Mouse (Mus musculus): ENCODE measurements around the gene Pfn1.

The Pfn1 gene

GRCm38 (mm10) chr11:70654198-70654922 is at the start of gene Pfn1:
TSS of gene Pfn1 (minus strand) at chr11:70654644.
- peak; percentile 64 for DNase-seq

- no peak for DNase-seq
Observed at GRCm38 (mm10) chr11:70702781-70703180, 48.3 kb upstream of the Pfn1 start.

- no peak for DNase-seq
Observed at GRCm38 (mm10) chr11:70701984-70702733, 47.7 kb upstream of the Pfn1 start.

GRCm38 (mm10) chr11:70701221-70701955 is 46.9 kb upstream of the Pfn1 start:
- no peak for DNase-seq

- peak; percentile 85 for DNase-seq
Observed at GRCm38 (mm10) chr11:70700613-70701012, 46.2 kb upstream of the Pfn1 start.

GRCm38 (mm10) chr11:70699722-70700556 is 45.5 kb upstream of the Pfn1 start, which contains the start of the genes Inca1 and Kif1c:
TSS of gene Inca1 (minus strand) at chr11:70700155.
TSS of gene Kif1c (plus strand) at chr11:70700548.
- DNase-seq = peak; percentile 94

GRCm38 (mm10) chr11:70699051-70699450 is 44.6 kb upstream of the Pfn1 start:
- no peak for DNase-seq

GRCm38 (mm10) chr11:70697376-70697775 is 42.9 kb upstream of the Pfn1 start:
- DNase-seq = no peak

GRCm38 (mm10) chr11:70693504-70693903 is 39.1 kb upstream of the Pfn1 start:
- no peak for DNase-seq

GRCm38 (mm10) chr11:70689578-70689977 is 35.1 kb upstream of the Pfn1 start:
- DNase-seq = peak; percentile 58

- DNase-seq = no peak
Observed at GRCm38 (mm10) chr11:70688372-70688771, 33.9 kb upstream of the Pfn1 start.

- peak; percentile 82 for DNase-seq
Observed at GRCm38 (mm10) chr11:70687601-70688199, 33.3 kb upstream of the Pfn1 start, which contains the start of gene Camta2. TSS of gene Camta2 (minus strand) at chr11:70688105.

- no peak for DNase-seq
Observed at GRCm38 (mm10) chr11:70686901-70687566, 32.6 kb upstream of the Pfn1 start.

- DNase-seq = no peak
Observed at GRCm38 (mm10) chr11:70683640-70684039, 29.2 kb upstream of the Pfn1 start.

GRCm38 (mm10) chr11:70681897-70682581 is 27.6 kb upstream of the Pfn1 start:
- no peak for DNase-seq

- no peak for DNase-seq
Observed at GRCm38 (mm10) chr11:70681170-70681569, 26.7 kb upstream of the Pfn1 start.

- DNase-seq = no peak
Observed at GRCm38 (mm10) chr11:70679894-70680293, 25.4 kb upstream of the Pfn1 start.

GRCm38 (mm10) chr11:70679361-70679760 is 24.9 kb upstream of the Pfn1 start:
- DNase-seq = no peak

- no peak for DNase-seq
Observed at GRCm38 (mm10) chr11:70678576-70678975, 24.1 kb upstream of the Pfn1 start.

- DNase-seq = no peak
Observed at GRCm38 (mm10) chr11:70678092-70678491, 23.6 kb upstream of the Pfn1 start.

GRCm38 (mm10) chr11:70674501-70674900 is 20.1 kb upstream of the Pfn1 start:
- DNase-seq = no peak

Measured in kidney, adult 11 months (tissue).